20 mouse cellular contexts compared by ENCODE assay signal in genomic region chr10:71382858-71383551, GRCm38 (mm10). TPM values are rescaled to one million over a fixed set of nuclear protein-coding genes. Genes with fewer than 3 reads are reported as not detected.
DNase-seq lines count a peak whose midpoint lies in the region; ATAC-seq and TF ChIP-seq lines count a peak whose summit lies in the region.
"Had no signal": no experiment of that assay in that cellular context is flagged by ENCODE, and none has a peak within 500 bp of the region (broad histone marks: within the 10 kb centered on the region; RNA-seq: fewer than 3 reads in every experiment).

No protein-coding gene starts in this region.

- H3K4me3 ChIP-seq in kidney, adult 2 months (ENCODE audit: insufficient read depth, low read depth, low read length): no peak overlapping the region
- no peak overlapping the region for H3K4me3 ChIP-seq in kidney, embryonic 16.5 days (ENCODE audit: low read length)
- H3K4me3 ChIP-seq in kidney, postnatal 0 days (replicated peaks; ENCODE audit: low read depth, low read length): no peak overlapping the region
- H3K4me3 ChIP-seq: embryonic facial prominence, embryonic 12.5 days; forebrain, embryonic 15.5 days; heart, embryonic 10.5 days; hindbrain, embryonic 12.5 days had no signal

- no peak for TF ChIP-seq CTCF in kidney, adult 2 months (conservative IDR thresholded peaks at IDR 0.05; ENCODE audit: insufficient read depth, insufficient read length, low read depth, low read length)
- TF ChIP-seq CTCF in kidney, postnatal 0 days (IDR thresholded peaks at IDR 0.05; ENCODE audit: low read depth): no peak

- no peak overlapping the region for H3K4me2 ChIP-seq in kidney, embryonic 16.5 days (replicated peaks; ENCODE audit: low read depth, low read length)
- no peak overlapping the region for H3K4me2 ChIP-seq in kidney, postnatal 0 days (ENCODE audit: low read length)
- H3K4me2 ChIP-seq: embryonic facial prominence, embryonic 12.5 days; forebrain, embryonic 15.5 days; hindbrain, embryonic 12.5 days had no signal

- TF ChIP-seq POLR2A in kidney, adult 2 months (IDR thresholded peaks at IDR 0.05; ENCODE audit: low read depth, low read length): no peak

- 0 out of 2 replicates have a peak overlapping the region, but pooled peaks have one; percentile 35 for H3K27ac ChIP-seq in kidney, adult 2 months (ENCODE audit: insufficient read depth, low read depth, low read length)
- peak overlapping the region; percentile 65; the same call in 1 of the 2 replicates for H3K27ac ChIP-seq in kidney, embryonic 16.5 days (ENCODE audit: low read length)
- H3K27ac ChIP-seq in kidney, postnatal 0 days: peak overlapping the region; percentile 37; the same call in 1 of the 2 replicates
- H3K27ac ChIP-seq: embryonic facial prominence, embryonic 12.5 days; forebrain, embryonic 15.5 days; heart, embryonic 10.5 days; hindbrain, embryonic 12.5 days had no signal

- no peak for ATAC-seq in kidney, embryonic 16.5 days (ENCODE audit: low FRiP score, low TSS enrichment)
- ATAC-seq in kidney, postnatal 0 days (replicated peaks; ENCODE audit: low FRiP score, low read depth): no peak
- ATAC-seq: forebrain, embryonic 15.5 days had no signal

- 22% methylated on average over 8 of the region's 8 CpGs for WGBS in kidney, adult 2 months
- 34% methylated on average over 8 of the region's 8 CpGs for WGBS in kidney, embryonic 16.5 days
- 29% methylated on average over 8 of the region's 8 CpGs for WGBS in kidney, postnatal 0 days

- H3K36me3 ChIP-seq in kidney, adult 2 months (ENCODE audit: control insufficient read depth, insufficient read depth, low read length): no peaks in the 10 kb centered on the region; the same call in 1 of the 2 replicates
- H3K36me3 ChIP-seq in kidney, embryonic 16.5 days (ENCODE audit: insufficient read depth, low read length): peaks cover 14% of the 10 kb centered on the region; the same call in 1 of the 2 replicates
- peaks cover 4% of the 10 kb centered on the region; the same call in 1 of the 2 replicates for H3K36me3 ChIP-seq in kidney, postnatal 0 days (ENCODE audit: insufficient read depth, low read length)

- DNase-seq in kidney, adult 2 months: peak; percentile 63
- no peak for DNase-seq in kidney, postnatal 10 days
- DNase-seq in kidney, adult 11 months: no peak
- peak; percentile 87 for DNase-seq in A20 (ENCODE audit: low read depth, low spot score)
- DNase-seq in kidney, postnatal 0 days (ENCODE audit: low spot score): no peak
- DNase-seq in adrenal gland, adult 18-20 months (ENCODE audit: low spot score in 2 of 2): no peak
- no peak for DNase-seq in c-Kit-positive CD71-positive TER-119-positive erythroid progenitor cells, embryonic 14.5 days (ENCODE audit: low spot score)
- DNase-seq: adrenal gland, postnatal 10 days; cerebellum, adult 11-12 months; cerebellum, adult 9-10 months; cerebellum, postnatal 25 days; gastrocnemius, postnatal 10 days; heart, adult 18-20 months; heart, postnatal 10 days; heart, postnatal 4 days had no signal

- no peak overlapping the region for H3K9ac ChIP-seq in kidney, embryonic 16.5 days (replicated peaks; ENCODE audit: low read length)
- no peak overlapping the region for H3K9ac ChIP-seq in kidney, postnatal 0 days (ENCODE audit: low read depth, low read length)
- H3K9ac ChIP-seq: embryonic facial prominence, embryonic 12.5 days; forebrain, embryonic 15.5 days; hindbrain, embryonic 12.5 days had no signal

- H3K27me3 ChIP-seq in kidney, adult 2 months (replicated peaks; ENCODE audit: control insufficient read depth, insufficient read depth, low read length): no peaks in the 10 kb centered on the region
- H3K27me3 ChIP-seq in kidney, embryonic 16.5 days (ENCODE audit: insufficient read depth, low read length): no peaks in the 10 kb centered on the region
- H3K27me3 ChIP-seq in kidney, postnatal 0 days (ENCODE audit: insufficient read depth, low read length): no peaks in the 10 kb centered on the region
- H3K27me3 ChIP-seq: embryonic facial prominence, embryonic 12.5 days; forebrain, embryonic 15.5 days; hindbrain, embryonic 12.5 days had no signal

- H3K4me1 ChIP-seq in kidney, adult 2 months (ENCODE audit: control insufficient read depth, insufficient read depth, low read length): peaks cover 13% of the 10 kb centered on the region; the same call in 1 of the 2 replicates
- peaks cover 32% of the 10 kb centered on the region for H3K4me1 ChIP-seq in kidney, embryonic 16.5 days (ENCODE audit: insufficient read depth, low read length)
- H3K4me1 ChIP-seq in kidney, postnatal 0 days (replicated peaks; ENCODE audit: insufficient read depth, low read length): peaks cover 4% of the 10 kb centered on the region; the same call in 1 of the 2 replicates
- H3K4me1 ChIP-seq: embryonic facial prominence, embryonic 12.5 days; forebrain, embryonic 15.5 days; heart, embryonic 10.5 days; hindbrain, embryonic 12.5 days had no signal

- H3K9me3 ChIP-seq in kidney, embryonic 16.5 days (ENCODE audit: low read length): no peaks in the 10 kb centered on the region
- H3K9me3 ChIP-seq in kidney, postnatal 0 days (replicated peaks; ENCODE audit: low read length): no peaks in the 10 kb centered on the region
- H3K9me3 ChIP-seq: embryonic facial prominence, embryonic 12.5 days; forebrain, embryonic 15.5 days; heart, embryonic 10.5 days; hindbrain, embryonic 12.5 days had no signal

RNA-seq across cellular contexts. Expression of gene Ipmk, which starts 35.4 kb away (rescaled TPM):
- polyA plus RNA-seq in kidney, adult 2 months (2012; rRNA removed): 31.1 and 34.6 TPM in 2 replicates
- 15.6 and 16.1 TPM in 2 replicates for polyA plus RNA-seq in kidney, embryonic 16.5 days (2015; fragmentation: Nextera tagmentation; extraction: Ambion mirVana)
- 16.1 and 17.5 TPM in 2 replicates for polyA plus RNA-seq in kidney, postnatal 0 days (2015; fragmentation: Nextera tagmentation; extraction: Ambion mirVana)
- total RNA-seq in adrenal gland, adult 18-20 months (2021): 10 to 100 TPM; 12.9 to 14.4 TPM

RNA-seq across cellular contexts. Expression of gene Cisd1, which starts 38.3 kb away (rescaled TPM):
- polyA plus RNA-seq in kidney, adult 2 months (2012; rRNA removed): 299 and 319 TPM in 2 replicates
- polyA plus RNA-seq in kidney, embryonic 16.5 days (2015; fragmentation: Nextera tagmentation; extraction: Ambion mirVana): 137 and 139 TPM in 2 replicates
- 300 and 305 TPM in 2 replicates for polyA plus RNA-seq in kidney, postnatal 0 days (2015; fragmentation: Nextera tagmentation; extraction: Ambion mirVana)
- total RNA-seq in adrenal gland, adult 18-20 months (2021): 100 to 1,000 TPM; 112 to 135 TPM

Comparison
In these comparisons a context has a peak if more than half of its experiments do, and no peak if none do; other contexts are left out.
1. DNase-seq: peak in kidney, adult 2 months (single experiment) and A20 (single experiment); none in kidney, postnatal 10 days (single experiment), kidney, adult 11 months (single experiment), kidney, postnatal 0 days (single experiment), adrenal gland, adult 18-20 months (0 of 2) and c-Kit-positive CD71-positive TER-119-positive erythroid progenitor cells, embryonic 14.5 days (single experiment).
2. Peak in every context shown above with its lines, with median percentiles within 50 percentile points of each other: H3K27ac ChIP-seq.